Mouse (Mus musculus): Measurements from ENCODE around the gene Gm45799. TPM values are rescaled to one million over a fixed set of nuclear protein-coding genes. Genes with fewer than 3 reads are reported as not detected.

Gm45799 gene
- total and polyA plus RNA-seq, 3 experiments: 67.2 to 109 TPM; not detected in 1

DNA sequence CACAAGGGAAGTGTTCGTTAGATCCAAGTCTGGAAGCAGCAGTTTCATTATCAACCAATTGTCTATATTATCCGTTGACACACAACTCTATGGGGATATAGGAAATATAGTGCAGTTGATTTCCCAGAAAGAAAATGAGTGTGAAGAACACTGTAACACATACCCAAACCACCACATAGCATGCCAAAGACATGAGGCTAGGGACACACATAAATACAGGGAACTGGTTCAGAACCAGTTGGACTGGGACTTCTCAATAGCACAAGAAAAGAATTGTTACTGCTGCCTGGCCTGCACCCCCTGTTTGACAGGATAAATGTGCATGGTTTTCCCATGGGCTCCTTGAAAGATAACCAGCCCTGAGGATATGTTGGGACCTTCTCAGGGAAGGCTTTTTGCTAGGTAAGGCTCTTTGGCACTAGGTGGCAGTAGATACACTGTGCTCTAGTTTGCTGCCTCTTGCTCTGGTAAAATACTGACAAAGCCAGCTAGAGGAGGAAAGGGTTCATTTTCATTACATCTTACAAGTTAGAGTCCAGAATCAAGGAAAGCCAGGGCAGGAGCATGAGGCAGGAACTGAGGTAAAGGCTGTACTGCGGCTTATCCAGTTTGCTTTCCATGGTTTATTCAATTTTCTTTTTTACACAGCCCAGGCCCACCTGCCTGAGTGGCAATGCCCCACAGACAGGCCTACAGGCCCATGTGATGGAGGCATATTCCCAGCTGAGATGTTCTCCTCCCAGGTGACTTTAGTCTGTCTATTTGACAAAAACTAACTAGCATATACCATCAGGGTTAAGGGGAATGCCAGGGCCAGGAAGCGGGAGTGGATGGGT is 86.0 kb downstream of the Gm45799 start (continued):
- no peak for TF ChIP-seq UBTF (IDR thresholded peaks at IDR 0.05; ENCODE audit: borderline replicate concordance, insufficient read depth, low read depth, low read length)
- TF ChIP-seq GATA1 (IDR thresholded peaks at IDR 0.05; ENCODE audit: low read depth, low read length): no peak
- no peak for TF ChIP-seq MYB (IDR thresholded peaks at IDR 0.05; ENCODE audit: low read depth, low read length)
- peak; percentile 78 for TF ChIP-seq RAD21 (IDR thresholded peaks at IDR 0.05; ENCODE audit: low read depth, low read length)
- TF ChIP-seq NELFE (IDR thresholded peaks at IDR 0.05; ENCODE audit: low read depth, low read length): no peak
- no peak for TF ChIP-seq CHD1 (IDR thresholded peaks at IDR 0.05; ENCODE audit: low read depth, low read length)
- no peak for TF ChIP-seq TAL1 (IDR thresholded peaks at IDR 0.05; ENCODE audit: low read length)
- no peak for TF ChIP-seq BHLHE40 (IDR thresholded peaks at IDR 0.05; ENCODE audit: borderline replicate concordance, low read depth, low read length)
- TF ChIP-seq GABPA (IDR thresholded peaks at IDR 0.05; ENCODE audit: low read depth, low read length): no peak
- no peak for TF ChIP-seq ZMIZ1 (IDR thresholded peaks at IDR 0.05; ENCODE audit: low read depth, low read length)
- no peak for TF ChIP-seq MAZ (IDR thresholded peaks at IDR 0.05; ENCODE audit: low read depth, low read length)

DNA sequence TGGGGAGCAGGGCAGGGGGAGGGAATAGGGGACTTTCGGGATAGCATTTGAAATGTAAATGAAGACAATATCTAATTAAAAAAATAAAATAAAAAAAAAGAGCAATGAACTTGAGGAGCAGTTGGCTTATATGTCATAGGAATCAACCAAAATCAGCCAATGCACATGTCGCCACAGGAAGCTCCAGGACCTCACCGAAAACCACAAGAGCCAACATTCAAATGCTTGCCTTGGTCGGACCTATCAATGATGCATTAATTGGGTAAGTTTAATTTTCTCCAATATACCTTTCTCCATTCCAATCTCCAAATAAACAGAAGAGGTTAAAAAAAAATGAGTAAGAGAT is 86.6 kb downstream of the Gm45799 start:
- TF ChIP-seq TBP (IDR thresholded peaks at IDR 0.05; ENCODE audit: low read depth, low read length) (no peak), CHD1 (IDR thresholded peaks at IDR 0.05; ENCODE audit: low read depth, low read length) (no peak)
- Histone ChIP-seq H3K4me1 (ENCODE audit: control insufficient read depth in 1 of 2, insufficient read depth in 2 of 2, low read length in 2 of 2) (peaks cover 0 to 6% of the 10 kb centered on the region in 2 experiments; a peak in 3 of 4 replicates), H3K27me3 (ENCODE audit: control insufficient read depth in 1 of 2, insufficient read depth in 2 of 2, low read length in 2 of 2) (no peaks in the 10 kb centered on the region), H3K36me3 (ENCODE audit: control insufficient read depth in 1 of 2, insufficient read depth in 2 of 2, low read length in 2 of 2) (peaks cover 0 to 11% of the 10 kb centered on the region in 2 experiments; a peak in 1 of 4 replicates), H3K79me2 (ENCODE audit: control insufficient read depth, insufficient read depth, low read length, poor library complexity) (no peaks in the 10 kb centered on the region), H3K27ac (ENCODE audit: control insufficient read depth, low read depth, low read length) (no peak overlapping the region), H3K9ac (ENCODE audit: control insufficient read depth, low read depth, low read length, poor library complexity, severe bottlenecking) (no peak overlapping the region), H3K9me3 (replicated peaks; ENCODE audit: insufficient read depth, low read length) (no peaks in the 10 kb centered on the region), H3K4me3 (ENCODE audit: control insufficient read depth in 1 of 2, insufficient read depth in 1 of 2, low read depth in 2 of 2, low read length in 2 of 2) (no peak overlapping the region)
- DNase-seq (ENCODE audit: low read depth, low spot score): no peak

DNA sequence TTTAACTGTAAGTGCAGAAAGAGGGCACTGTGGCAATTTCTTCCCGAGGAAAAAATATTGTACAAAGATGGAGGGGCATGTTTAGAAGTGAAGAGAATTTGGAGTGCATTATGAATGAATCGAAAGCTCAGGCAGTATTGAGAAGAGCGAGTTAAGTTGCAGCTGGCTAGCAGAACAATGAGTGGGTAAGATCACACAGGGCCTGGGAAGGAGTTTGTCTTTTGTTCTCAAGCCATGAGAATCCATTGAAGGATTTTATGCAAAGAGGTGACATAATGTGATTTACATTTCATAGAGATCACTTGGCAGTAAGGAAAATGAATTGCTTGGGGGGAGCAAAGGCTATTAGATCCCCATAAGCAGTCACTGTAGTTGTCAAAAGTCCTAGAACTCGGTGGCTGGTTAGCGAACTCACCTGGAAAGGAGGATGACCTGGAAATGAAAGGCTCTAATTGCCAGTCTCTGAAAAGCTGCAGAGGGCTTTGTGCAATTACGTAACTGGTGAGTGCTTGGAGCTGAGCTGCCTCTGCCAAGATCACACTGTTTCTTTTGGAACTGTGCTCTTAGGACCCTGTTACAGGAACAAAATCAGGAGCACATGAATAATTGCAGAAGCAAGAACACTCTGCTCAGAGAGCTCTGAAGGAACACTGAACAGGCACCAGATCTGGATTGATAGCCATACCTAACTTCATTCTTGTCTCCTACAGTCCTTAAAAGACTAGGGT is 88.5 kb downstream of the Gm45799 start:
- peaks cover 8 to 11% of the 10 kb centered on the region in 2 experiments for H3K36me3 ChIP-seq (ENCODE audit: control insufficient read depth in 1 of 2, insufficient read depth in 2 of 2, low read length in 2 of 2)

More for the DNA sequence above, 88.5 kb downstream of the Gm45799 start:
- Histone ChIP-seq H3K27ac (ENCODE audit: control insufficient read depth, low read depth, low read length) (no peak overlapping the region), H3K9ac (ENCODE audit: control insufficient read depth, low read depth, low read length, poor library complexity, severe bottlenecking) (no peak overlapping the region), H3K4me1 (ENCODE audit: control insufficient read depth in 1 of 2, insufficient read depth in 2 of 2, low read length in 2 of 2) (peaks cover 0 to 6% of the 10 kb centered on the region in 2 experiments; a peak in 3 of 4 replicates), H3K79me2 (ENCODE audit: control insufficient read depth, insufficient read depth, low read length, poor library complexity) (peaks cover 4% of the 10 kb centered on the region), H3K4me3 (ENCODE audit: control insufficient read depth in 1 of 2, insufficient read depth in 1 of 2, low read depth in 2 of 2, low read length in 2 of 2) (no peak overlapping the region), H3K27me3 (ENCODE audit: control insufficient read depth in 1 of 2, insufficient read depth in 2 of 2, low read length in 2 of 2) (no peaks in the 10 kb centered on the region), H3K9me3 (replicated peaks; ENCODE audit: insufficient read depth, low read length) (no peaks in the 10 kb centered on the region)
- DNase-seq (ENCODE audit: low read depth, low spot score): no peak
- no peak for TF ChIP-seq SIN3A (IDR thresholded peaks at IDR 0.05; ENCODE audit: low read length)
- no peak for TF ChIP-seq MAZ (IDR thresholded peaks at IDR 0.05; ENCODE audit: low read depth, low read length)
- no peak for TF ChIP-seq ZMIZ1 (IDR thresholded peaks at IDR 0.05; ENCODE audit: low read depth, low read length)
- TF ChIP-seq MXI1 (IDR thresholded peaks at IDR 0.05; ENCODE audit: low read depth, low read length): no peak
- no peak for TF ChIP-seq USF2 (IDR thresholded peaks at IDR 0.05; ENCODE audit: borderline replicate concordance in 1 of 2, insufficient read depth in 1 of 2, low read depth in 1 of 2, low read length in 2 of 2)
- TF ChIP-seq MAFK (IDR thresholded peaks at IDR 0.05; ENCODE audit: borderline replicate concordance, low read depth, low read length): no peak
- no peak for TF ChIP-seq MYC (IDR thresholded peaks at IDR 0.05; ENCODE audit: low read depth, low read length)
- no peak for TF ChIP-seq POLR2AphosphoS2 (IDR thresholded peaks at IDR 0.05; ENCODE audit: low read length)
